Mouse (Mus musculus): ENCODE data around the gene H2-T23.

H2-T23 gene

GRCm38 (mm10) chr17:35980363-35980754 is 52.3 kb downstream of the H2-T23 start:
- DNase-seq, result peak; percentile 65
